Mouse (Mus musculus) ES-Bruce4 (cell line): ENCODE measurements around the gene Xxylt1.

Source experiments
- CTCF ChIP-seq: IDR thresholded peaks from one replicate; pipeline ENCODE4 v1.8.1; 2011; ENCODE audit warnings: low read depth, low read length
- POLR2A ChIP-seq: IDR thresholded peaks from one replicate; pipeline ENCODE4 v1.8.1; 2011; ENCODE audit warnings: low read length; ENCODE audit not compliant: insufficient read depth

GRCm38 (mm10) chr16:30915611-30916220, 165.5 kb downstream of the Xxylt1 start:
- TF ChIP-seq CTCF (no peak), POLR2A (no peak)
